Mouse (Mus musculus) small intestine, adult 2 months (tissue): ENCODE measurements around the gene Atxn7l2.

Experiments
- CTCF ChIP-seq: fragments of 200-500 bp; IDR thresholded peaks from 2 replicates; pipeline ENCODE4 v1.5.1; 2012; ENCODE audit warnings: low read depth, mild to moderate bottlenecking, control low read depth, inconsistent platforms, low read length, moderate library complexity, mixed read lengths; ENCODE audit not compliant: insufficient replicate concordance, insufficient read length; ENCODE audit errors: extremely low read depth
- POLR2A ChIP-seq: fragments of 200-500 bp; IDR thresholded peaks from 2 replicates; pipeline ENCODE4 v1.6.1; 2012; ENCODE audit warnings: low read depth, mild to moderate bottlenecking, control low read depth, inconsistent platforms, low read length, moderate library complexity

GRCm38 (mm10) chr3:108158383-108159037 is 52.2 kb downstream of the Atxn7l2 start:
- TF ChIP-seq CTCF (no peak), POLR2A (no peak)
